Mouse (Mus musculus): Measurements from ENCODE around the gene Ap1s3. TPM values are rescaled to one million over a fixed set of nuclear protein-coding genes. Genes with fewer than 3 reads are reported as not detected.
A peak's percentile ranks its signal among the peaks of the same experiment; 100 is the strongest.

Ap1s3 gene
- 1 to 10 TPM in 1 of 2 experiments, under 1 TPM in 1; 0.15 to 1.0 TPM for total RNA-seq (2021)
- long read RNA-seq, experiment 1: 0 reads
- long read RNA-seq, experiment 2: 0 reads

DNA sequence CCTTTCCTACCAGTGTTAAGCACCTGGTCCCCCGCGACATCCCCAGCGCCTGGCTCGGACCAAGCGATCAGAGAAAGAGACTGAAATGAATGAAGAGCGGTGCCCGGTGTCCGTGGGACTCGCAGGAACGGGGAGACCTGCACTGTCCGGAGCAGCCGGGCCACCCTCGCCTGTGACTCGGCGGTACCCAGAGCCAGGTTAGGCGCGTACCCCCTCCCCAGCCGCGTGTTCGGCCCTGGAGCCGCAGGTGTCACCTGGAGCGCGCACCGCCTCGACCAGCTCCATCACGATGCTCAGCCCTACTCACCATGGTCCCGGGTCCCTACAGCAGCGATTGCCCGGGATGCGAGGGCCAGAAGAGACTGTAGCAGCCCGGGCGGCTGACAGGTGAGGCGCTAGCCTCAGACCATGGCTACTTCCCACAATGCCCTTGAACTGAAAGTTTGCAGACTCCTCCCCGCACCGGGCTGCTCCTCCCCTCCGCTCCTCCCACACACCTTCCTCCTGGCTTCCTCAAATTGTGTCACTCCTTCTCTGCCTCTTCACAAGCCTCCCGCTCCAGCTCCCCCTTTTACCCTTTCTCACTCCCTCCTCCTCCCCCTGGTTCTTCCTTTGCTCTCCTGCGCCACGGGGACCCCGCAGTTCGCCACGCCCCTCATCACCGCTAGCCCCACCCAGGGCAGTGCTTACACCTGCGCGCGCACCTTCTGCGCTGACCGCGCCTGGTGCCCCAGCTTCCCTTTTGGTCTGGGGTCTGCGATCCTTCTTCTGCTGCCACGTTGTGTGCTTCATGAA lies at the start of gene Ap1s3:
Ap1s3 (minus strand) TSS at position 430 of the 795 bp plus-strand sequence.
- peak; percentile 21 to 34 for DNase-seq

DNA sequence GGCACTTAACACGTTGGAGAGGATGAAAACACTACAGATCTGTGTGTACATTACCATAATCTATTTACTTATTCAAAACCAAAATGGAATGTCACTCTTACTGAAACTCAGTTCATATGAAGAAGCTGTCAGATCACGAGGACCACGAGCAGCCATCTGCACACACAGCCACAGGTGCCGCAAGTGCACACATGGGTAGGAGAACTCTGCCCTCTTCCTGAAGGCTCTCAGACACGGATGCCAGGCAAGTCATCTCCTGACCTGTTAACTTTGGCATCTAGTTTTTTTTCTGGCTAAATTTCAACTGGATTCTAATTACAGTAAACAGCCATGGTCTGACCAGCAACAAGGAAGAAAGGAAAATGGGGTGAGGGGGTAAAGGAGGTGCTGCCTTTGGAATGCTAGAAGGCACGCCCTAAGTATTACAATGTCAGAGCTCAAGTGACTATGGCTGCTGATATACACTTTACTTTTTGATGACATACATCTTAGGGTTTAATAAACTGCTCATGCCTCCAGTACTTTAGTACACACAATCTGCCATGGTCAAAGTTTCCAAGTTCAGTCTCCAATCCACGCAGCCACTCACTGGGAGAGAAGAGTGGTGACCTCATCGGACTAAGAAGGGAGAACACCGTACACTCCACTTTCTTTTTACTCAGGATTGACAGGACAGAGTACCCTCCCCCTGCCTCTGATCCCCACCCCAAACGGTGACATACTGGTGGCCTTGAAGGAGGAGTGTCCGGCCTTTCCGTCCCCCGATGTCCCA lies 42.6 kb upstream of the Ap1s3 start:
- no peak for DNase-seq

GRCm38 (mm10) chr1:79713081-79713480 lies 41.3 kb upstream of the Ap1s3 start:
- DNase-seq: no peak

DNA sequence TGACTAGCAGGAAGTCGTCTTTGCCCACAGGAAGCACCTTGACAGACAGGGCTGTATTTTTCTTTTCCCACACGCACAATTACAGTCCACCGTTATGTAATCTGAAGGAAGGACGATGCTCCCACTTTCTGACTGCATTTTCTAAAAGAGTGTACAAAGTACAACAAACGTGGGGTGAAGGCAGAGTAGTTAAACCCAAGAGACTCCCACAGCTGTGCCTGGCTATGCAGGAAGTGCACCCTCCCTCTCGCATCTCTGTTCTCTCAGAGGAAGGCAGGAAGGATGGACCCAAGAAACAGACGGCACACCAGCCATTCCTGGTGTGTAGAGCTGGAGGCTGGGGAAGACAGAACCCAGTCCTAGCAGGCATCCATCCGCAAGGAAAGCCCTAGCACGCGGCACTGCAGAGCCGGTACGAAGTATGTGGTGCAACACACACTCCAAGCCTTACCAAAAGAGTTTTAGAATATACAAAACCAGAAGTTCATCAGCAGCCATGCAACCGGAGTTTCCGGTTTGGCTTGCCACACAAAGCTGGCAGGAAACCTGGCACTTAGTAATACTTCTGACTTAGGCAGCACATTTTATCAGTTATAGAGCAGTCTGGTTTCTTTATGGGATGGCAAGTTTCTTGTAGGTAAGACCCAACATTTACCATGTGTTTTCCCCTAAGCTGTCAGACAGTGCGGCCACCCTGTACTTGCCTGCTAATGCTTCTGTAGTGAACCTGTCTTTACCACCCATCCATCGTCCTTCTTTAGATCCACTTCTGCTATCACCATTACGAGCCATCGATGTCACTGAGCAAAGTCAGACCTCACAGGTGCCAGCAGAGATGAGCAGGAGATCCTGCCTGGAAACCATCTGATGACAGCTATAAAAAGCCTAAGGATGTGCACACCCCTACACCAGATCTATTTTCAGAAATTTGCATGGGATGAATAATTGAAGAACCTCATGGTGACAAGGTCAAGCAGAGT lies 39.7 kb upstream of the Ap1s3 start:
- peak in 1 of 2 experiments; percentile 27 for DNase-seq

GRCm38 (mm10) chr1:79710678-79711077 lies 38.9 kb upstream of the Ap1s3 start:
- DNase-seq: no peak

DNA sequence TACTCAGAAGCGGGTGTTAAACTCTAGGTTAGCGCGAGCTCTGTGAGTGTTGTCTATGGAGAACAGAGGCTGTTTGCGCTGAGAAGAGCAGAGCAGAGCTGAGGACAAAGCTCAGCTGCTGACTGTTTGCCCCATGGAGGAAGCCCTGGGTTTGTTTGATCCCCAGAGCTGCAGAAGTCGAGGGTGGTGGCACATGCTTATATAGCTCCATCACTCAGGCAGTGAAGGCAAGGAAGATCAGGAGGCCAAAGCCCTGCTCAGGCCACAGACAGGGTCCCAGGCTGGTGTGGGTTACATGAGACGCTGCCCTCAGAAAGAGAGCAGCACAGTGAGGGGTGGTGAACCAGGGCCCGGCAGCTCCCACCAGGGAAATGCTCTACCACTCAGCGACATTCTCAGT lies 38.4 kb upstream of the Ap1s3 start:
- no peak for DNase-seq

GRCm38 (mm10) chr1:79707383-79707782 lies 35.6 kb upstream of the Ap1s3 start:
- no peak for DNase-seq

GRCm38 (mm10) chr1:79706707-79707106 lies 34.9 kb upstream of the Ap1s3 start:
- DNase-seq: no peak

GRCm38 (mm10) chr1:79704672-79705071 lies 32.9 kb upstream of the Ap1s3 start:
- DNase-seq: no peak

- DNase-seq: no peak
Measured at GRCm38 (mm10) chr1:79703520-79703919, 31.7 kb upstream of the Ap1s3 start.

DNA sequence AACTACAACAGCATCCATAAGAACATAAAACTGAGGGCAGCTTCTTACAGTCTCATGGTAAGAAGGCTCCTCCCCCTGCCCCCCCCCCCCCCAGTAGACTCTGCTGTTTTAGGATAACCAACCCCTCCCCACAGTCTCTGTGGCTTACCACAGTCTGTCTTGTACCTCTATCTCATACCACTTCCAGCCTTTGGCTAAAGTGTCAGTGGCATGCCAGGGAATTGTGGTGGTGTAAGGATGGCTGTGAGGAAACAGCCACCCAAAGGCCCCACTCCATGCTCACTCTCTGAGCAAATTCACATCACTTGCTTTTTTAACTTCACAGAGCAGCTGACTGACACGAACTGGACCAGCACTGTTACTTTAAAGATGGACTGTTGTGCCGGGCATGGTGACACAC lies 26.7 kb upstream of the Ap1s3 start:
- no peak for DNase-seq

DNA sequence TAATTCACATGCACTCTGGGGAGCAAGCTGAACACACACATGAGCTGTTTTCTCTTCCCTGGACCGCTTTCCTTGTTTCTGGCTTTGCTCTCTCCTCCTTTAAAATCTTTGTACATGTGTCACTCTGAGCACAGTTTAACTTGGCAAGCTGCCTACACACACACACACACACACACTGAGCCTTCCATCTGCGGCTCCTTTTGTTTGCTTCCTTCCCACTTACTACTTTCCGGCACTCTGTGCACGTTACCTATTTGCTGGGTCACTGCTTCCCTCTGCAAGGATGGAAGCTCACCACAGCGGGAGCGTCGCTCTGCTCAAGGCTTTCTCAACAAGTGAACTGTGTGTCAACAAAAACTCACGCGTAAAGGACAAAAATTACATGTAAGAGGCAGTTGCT lies 25.6 kb upstream of the Ap1s3 start:
- no peak for DNase-seq

- DNase-seq: no peak
Measured at GRCm38 (mm10) chr1:79696933-79697332, 25.2 kb upstream of the Ap1s3 start.

- DNase-seq: no peak
Measured at GRCm38 (mm10) chr1:79692482-79692881, 20.7 kb upstream of the Ap1s3 start.

- no peak for DNase-seq
Measured at GRCm38 (mm10) chr1:79687254-79687653, 15.5 kb upstream of the Ap1s3 start.

DNA sequence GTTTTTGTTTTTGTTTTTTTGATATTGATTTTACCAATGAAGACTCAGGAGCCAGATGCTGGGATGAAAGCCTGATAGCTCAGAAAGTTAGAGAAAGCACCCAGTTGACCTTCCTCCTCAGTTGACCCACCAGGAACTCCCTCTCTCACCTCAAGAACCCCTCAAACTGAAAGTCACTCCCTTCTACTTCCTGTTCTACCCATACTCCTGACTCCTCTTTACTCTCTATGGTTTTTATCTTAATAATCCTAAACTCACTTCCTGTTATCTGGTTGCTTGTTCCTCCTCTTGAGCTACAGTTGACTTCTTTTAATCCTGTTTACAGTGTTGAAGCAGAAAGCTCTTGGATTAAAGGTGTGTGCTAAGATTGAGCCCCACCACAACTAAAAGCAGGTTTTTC lies 12.3 kb upstream of the Ap1s3 start:
- DNase-seq: no peak

GRCm38 (mm10) chr1:79682936-79683335 lies 11.2 kb upstream of the Ap1s3 start:
- no peak for DNase-seq

- DNase-seq: no peak
Measured at GRCm38 (mm10) chr1:79680777-79681176, 9.0 kb upstream of the Ap1s3 start.

DNA sequence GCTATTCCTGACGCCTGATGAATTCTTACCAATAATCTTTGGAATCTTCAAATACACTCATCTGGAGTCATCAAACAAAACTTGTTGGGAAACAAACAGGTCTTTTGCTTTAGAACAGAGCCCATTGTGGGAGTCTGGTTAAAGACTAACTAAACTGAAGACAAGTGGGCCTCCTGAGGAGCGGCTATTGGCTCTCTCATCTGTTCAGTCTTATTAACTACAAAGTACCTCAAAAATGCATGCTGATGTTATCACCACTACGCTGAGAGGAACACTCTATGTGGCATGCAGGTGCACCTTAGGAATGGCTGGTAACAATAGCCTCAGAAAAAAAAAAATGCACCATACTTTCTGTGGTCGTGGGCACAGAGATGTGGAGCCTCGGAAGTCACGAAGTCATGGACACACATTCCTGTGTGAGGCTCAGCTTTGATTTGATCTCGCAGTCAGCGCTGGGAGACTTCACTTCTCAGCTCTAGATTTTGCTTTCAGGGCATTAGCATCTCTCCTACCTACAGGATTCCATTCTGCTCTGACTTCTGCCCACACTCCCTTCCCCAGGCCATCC lies 6.4 kb upstream of the Ap1s3 start:
- DNase-seq: no peak

DNA sequence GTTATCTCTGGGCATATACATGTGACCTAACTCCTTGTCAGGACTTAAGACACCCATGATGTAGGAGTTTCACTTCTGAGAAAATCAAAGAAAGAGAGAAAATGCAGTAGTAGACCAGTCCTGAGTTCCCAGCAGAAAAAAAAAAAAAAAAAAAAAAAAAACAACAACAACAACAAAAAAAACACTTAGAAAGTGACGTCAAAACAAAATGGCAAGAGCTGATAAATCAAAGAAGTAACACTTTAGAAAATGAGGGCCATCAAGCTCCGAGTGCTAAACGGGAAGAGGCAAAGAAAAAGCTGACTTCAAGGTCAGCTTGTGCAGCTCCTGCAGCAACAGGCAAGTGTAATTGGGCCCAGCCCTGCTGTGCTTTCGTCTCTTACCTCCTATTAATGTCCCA lies 3.9 kb upstream of the Ap1s3 start:
- DNase-seq: no peak

DNA sequence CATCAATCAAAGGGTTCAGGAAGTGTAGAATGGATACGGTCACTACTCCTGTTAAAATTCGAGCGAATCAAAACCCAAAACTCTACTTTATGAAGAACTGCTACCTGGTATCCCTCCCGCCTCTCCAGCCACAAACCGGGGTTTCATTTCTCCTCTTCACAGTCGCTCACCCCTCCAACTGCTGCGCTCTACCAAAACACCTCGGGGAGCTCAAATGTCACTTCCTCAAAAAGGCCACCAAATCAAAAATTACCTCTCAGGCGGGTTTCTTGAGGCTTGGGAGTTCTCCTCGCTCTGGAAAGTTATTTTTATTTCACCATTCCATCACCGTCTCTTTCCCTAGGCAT lies 603 bp downstream of the Ap1s3 start:
- DNase-seq: no peak

DNA sequence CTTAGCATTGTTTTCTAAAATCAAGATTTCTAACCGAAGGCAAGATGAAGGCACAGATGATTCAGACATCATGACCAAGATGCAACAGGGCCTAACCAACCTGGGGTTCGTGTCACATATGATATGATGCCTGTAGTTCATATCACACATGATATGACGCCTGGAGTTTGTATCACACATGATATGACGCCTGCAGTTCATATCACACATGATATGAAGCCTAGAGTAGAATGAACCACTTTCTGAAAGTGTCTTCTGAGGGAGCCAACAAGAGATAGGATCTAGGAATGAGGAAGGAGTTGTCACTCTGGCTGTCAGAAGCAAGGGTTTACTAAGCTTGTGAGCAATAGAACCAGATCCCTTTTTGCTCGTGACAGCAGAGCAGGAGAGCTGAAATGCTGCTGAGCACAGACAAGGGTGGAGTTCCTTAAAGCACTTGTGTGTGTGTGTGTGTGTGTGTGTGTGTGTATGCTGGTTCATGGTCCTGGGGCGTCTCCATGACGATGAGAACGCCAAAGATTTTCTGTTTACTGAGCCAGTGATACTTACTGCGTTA lies 2.3 kb downstream of the Ap1s3 start:
- no peak for DNase-seq

All from heart, adult 18-20 months (tissue).